Mouse (Mus musculus) C2C12 (cell line): ENCODE results near the gene Mark2.

ENCODE experiments used
- CTCF ChIP-seq: IDR thresholded peaks from one replicate; pipeline ENCODE4 v1.5.1; 2011; ENCODE audit not compliant: control insufficient read depth, insufficient read depth, insufficient read length
- FOSL1 ChIP-seq: IDR thresholded peaks from one replicate; pipeline ENCODE4 v1.8.0; 2011; ENCODE audit warnings: mild to moderate bottlenecking, low read length; ENCODE audit not compliant: poor library complexity, insufficient read depth, severe bottlenecking
- USF1 ChIP-seq: IDR thresholded peaks from one replicate; pipeline ENCODE4 v1.6.1; 2011; ENCODE audit warnings: low read depth, mild to moderate bottlenecking, control low read depth, moderate library complexity

DNA sequence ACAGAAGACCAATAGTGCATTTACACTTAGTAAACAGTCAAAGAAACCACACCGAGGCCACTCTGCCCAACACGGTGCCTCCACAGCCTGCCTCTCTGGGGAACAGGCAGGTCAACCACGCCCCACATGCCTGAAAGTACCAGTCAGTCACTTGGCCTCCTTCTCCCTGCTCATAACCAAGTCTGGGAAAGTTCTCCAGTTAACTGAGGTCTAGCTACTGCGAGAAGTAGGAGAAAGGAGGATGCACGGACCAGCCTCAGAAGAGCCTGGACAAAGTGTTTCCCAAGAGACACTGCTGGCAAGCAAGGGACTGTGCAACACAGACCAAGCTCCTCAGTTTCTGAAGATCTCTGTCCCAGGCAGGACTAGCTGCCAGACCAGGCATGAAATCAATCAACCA is 2.6 kb downstream of the Mark2 start:
- TF ChIP-seq CTCF (no peak), USF1 (no peak), FOSL1 (no peak)
